Mouse (Mus musculus) midbrain, embryonic 16.5 days (tissue): ENCODE results near the gene Pdyn. TPM values are rescaled to one million over a fixed set of nuclear protein-coding genes. Genes with fewer than 3 reads are reported as not detected.

Experiments used
- ATAC-seq: fragments of 200-750 bp; cut with Nextera tagmentation; 2 replicates; pipeline ENCODE4 v1.8.0; 2017; ENCODE audit warnings: moderate TSS enrichment
- H3K27ac ChIP-seq: fragments of 300-500 bp; sonication (generic); 2 replicates; pipeline ENCODE4 v1.5.1; 2014; ENCODE audit warnings: mild to moderate bottlenecking, low read length, mixed read lengths
- H3K27me3 ChIP-seq: fragments of 300-500 bp; sonication (generic); 2 replicates; pipeline ENCODE4 v1.6.1; 2014; ENCODE audit warnings: low read depth, low read length, mixed read lengths; ENCODE audit not compliant: control insufficient read depth, insufficient read depth
- H3K36me3 ChIP-seq: fragments of 300-500 bp; sonication (generic); 2 replicates; pipeline ENCODE4 v1.6.1; 2014; ENCODE audit warnings: mild to moderate bottlenecking, low read length, moderate library complexity, mixed read lengths; ENCODE audit not compliant: control insufficient read depth, insufficient read depth
- H3K4me1 ChIP-seq: fragments of 300-500 bp; sonication (generic); 2 replicates; pipeline ENCODE4 v1.6.1; 2014; ENCODE audit warnings: mild to moderate bottlenecking, low read length, mixed read lengths; ENCODE audit not compliant: control insufficient read depth, insufficient read depth
- H3K4me2 ChIP-seq: fragments of 300-500 bp; sonication (generic); 2 replicates; pipeline ENCODE4 v1.6.1; 2014; ENCODE audit warnings: mild to moderate bottlenecking, low read length, mixed read lengths
- H3K4me3 ChIP-seq: fragments of 300-500 bp; sonication (generic); 2 replicates; pipeline ENCODE4 v1.5.1; 2014; ENCODE audit warnings: low read depth, mild to moderate bottlenecking, low read length, moderate library complexity, mixed read lengths
- H3K9ac ChIP-seq: fragments of 300-500 bp; sonication (generic); 2 replicates; pipeline ENCODE4 v1.6.1; 2014; ENCODE audit warnings: low read depth, low read length, mixed read lengths
- H3K9me3 ChIP-seq: fragments of 300-500 bp; sonication (generic); replicated peaks from 2 replicates; pipeline ENCODE4 v1.6.1; 2014; ENCODE audit warnings: mild to moderate bottlenecking, low read length, mixed read lengths; ENCODE audit not compliant: control insufficient read depth, poor library complexity, severe bottlenecking
- WGBS: fragments of 180-500 bp; shearing (Covaris S2); extraction: QIAGEN DNeasy Blood & Tissue Kit; methylation state at CpG from one replicate; pipeline ENCODE4 v1.1.7; 2014; 5-methylcytosine and 5-hydroxymethylcytosine counted together
- polyA plus RNA-seq: library from polyadenylated mRNA; unstranded; fragments of >200 nt; fragmentation: Nextera tagmentation; extraction: Ambion mirVana; gene quantifications from 2 replicates; pipeline ENCODE4 v1.2.1, GENCODE M21; 2015

Pdyn gene
- polyA plus RNA-seq, result 16.1 and 19.1 TPM in 2 replicates

DNA sequence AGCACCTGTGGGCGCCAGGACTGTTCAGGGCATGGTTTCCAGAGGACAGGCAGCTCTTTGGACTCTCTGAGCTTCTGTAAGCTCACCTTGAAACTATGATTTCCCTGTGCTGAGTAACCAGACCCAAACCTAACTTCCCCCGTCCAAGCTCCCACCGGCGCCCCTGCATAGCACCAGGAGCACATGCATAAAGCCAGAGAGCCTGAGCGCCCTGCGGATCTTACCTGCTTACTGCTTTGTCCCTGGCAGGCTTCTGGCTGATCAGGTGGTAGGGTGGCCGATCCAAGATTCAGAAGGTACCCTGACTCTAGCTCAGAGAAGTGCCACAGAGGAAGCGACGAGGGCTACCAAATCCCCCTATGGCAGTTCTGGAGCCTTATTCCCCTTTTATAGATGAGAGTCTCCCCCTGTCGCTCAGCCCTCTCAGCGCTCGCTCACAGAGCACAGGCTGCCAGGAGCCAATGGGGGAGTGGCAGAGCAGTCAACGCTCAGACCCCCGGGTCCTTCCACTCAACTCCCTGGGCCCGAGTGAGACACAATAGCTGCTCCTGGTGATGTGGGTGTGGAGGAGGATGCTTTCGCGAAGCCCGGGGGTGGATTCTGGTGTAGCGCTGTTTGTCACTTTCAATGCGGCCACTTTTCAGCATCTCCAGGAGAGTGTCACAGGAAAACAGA lies at the start of gene Pdyn:
Gene Pdyn (minus strand): TSS at position 361 of the 675 bp plus-strand sequence.
- WGBS, result 8% methylated on average over 20 of the region's 20 CpGs
- Histone ChIP-seq H3K4me1 (peaks cover 9% of the 10 kb centered on the region), H3K27me3 (no peaks in the 10 kb centered on the region; the same call in none of the 2 replicates), H3K9me3 (no peaks in the 10 kb centered on the region), H3K36me3 (no peaks in the 10 kb centered on the region), H3K9ac (peak within 1 kb of the TSS; percentile 55), H3K4me3 (peak within 1 kb of the TSS; percentile 36), H3K4me2 (peak within 1 kb of the TSS; percentile 66), H3K27ac (no peak within 1 kb of the TSS)
- ATAC-seq, result peak; percentile 80

DNA sequence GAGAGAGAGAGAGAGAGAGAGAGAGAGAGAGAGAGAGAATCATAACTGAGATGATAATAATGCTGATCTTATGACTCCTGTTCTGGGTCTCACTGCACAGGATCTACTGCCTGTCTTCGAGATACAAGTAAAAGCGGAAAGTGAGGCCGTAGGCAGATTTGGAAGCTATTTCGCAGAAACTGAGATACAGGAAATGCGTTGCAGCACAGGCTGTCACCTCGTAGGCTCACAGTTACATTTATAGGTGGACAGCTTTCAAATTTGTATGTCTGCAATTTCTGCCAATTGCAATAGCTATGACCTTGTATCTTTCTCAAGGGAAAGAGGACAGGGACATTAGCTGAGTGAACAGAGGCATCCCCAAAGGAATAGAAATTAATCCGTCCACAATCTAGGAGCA lies 42.4 kb upstream of the Pdyn start:
- H3K4me1 ChIP-seq, result no peaks in the 10 kb centered on the region
- H3K9me3 ChIP-seq, result no peaks in the 10 kb centered on the region
- no peaks in the 10 kb centered on the region for H3K36me3 ChIP-seq
- H3K4me3 ChIP-seq, result no peak overlapping the region
- no peak overlapping the region for H3K27ac ChIP-seq
- no peak overlapping the region for H3K4me2 ChIP-seq
- no peak overlapping the region for H3K9ac ChIP-seq
- ATAC-seq, result no peak
- H3K27me3 ChIP-seq, result no peaks in the 10 kb centered on the region
- WGBS, result 92% methylated on average over 7 of the region's 7 CpGs

DNA sequence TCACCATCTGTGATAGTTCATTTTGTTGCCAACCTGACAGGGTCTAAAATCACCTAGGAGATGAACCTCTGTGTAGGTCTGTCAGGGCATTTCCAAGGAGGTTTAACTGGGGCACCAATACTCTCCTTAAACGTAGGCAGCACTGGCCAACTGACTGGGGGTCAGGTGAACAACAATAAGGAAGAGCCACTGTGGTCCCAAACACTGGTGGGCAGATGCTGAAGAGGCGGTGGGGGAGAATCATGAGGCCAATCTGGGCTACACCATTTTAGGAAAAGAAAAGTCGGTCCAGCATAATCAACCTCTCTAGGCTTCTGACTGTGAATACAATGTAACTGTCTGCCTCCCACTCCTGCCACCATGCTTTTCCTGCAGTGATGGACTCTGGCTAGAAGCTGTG lies 40.9 kb upstream of the Pdyn start:
- Histone ChIP-seq H3K4me2 (no peak overlapping the region), H3K4me1 (no peaks in the 10 kb centered on the region), H3K9me3 (no peaks in the 10 kb centered on the region), H3K4me3 (no peak overlapping the region), H3K36me3 (no peaks in the 10 kb centered on the region), H3K9ac (no peak overlapping the region), H3K27me3 (no peaks in the 10 kb centered on the region), H3K27ac (no peak overlapping the region)
- 80% methylated on average over 3 of the region's 3 CpGs for WGBS
- ATAC-seq, result no peak

DNA sequence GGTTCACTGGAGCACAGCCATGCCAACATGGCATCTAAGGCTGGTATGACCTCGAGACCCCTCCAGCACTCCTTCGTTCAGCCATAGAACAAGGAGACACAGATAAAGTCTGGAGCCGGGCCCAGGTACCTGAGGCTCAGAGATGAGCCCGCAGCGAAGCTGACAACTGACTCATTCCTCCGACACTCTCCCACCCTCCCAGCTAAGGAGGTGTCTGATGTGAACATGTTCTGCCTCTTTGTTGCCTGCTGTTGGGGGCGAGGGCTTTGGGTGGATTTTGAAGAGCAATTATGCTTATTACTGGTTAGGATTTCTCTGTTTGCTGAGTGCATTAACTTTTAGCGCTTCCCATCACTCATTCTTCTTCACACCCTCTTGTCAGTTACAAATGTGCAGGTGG lies 34.4 kb upstream of the Pdyn start:
- Histone ChIP-seq H3K4me1 (no peaks in the 10 kb centered on the region), H3K9me3 (no peaks in the 10 kb centered on the region), H3K27ac (no peak overlapping the region), H3K36me3 (no peaks in the 10 kb centered on the region), H3K27me3 (no peaks in the 10 kb centered on the region), H3K9ac (no peak overlapping the region), H3K4me3 (no peak overlapping the region), H3K4me2 (no peak overlapping the region)
- no peak for ATAC-seq
- WGBS, result 82% methylated on average over 8 of the region's 8 CpGs

DNA sequence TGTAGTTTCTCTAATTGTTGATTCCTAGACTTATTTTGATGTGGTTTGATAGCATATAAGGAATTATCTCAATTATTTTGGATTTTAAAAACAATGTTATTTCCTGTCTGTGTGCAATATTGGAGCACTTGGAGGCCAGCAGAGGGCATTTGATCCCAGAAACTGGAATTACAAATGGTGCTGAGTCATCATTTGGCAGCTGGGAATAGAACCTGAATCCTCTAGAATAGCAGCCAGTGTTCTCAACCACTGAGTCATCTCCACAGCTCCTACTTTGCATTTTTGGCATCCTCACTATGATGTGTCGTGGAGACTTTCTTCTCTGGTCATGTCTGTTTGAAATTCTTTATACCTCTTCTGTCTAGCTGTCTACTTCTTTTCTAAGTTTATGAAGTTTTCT lies 30.0 kb upstream of the Pdyn start:
- H3K4me2 ChIP-seq, result no peak overlapping the region
- no peaks in the 10 kb centered on the region for H3K9me3 ChIP-seq
- no peaks in the 10 kb centered on the region for H3K36me3 ChIP-seq
- H3K9ac ChIP-seq, result no peak overlapping the region
- ATAC-seq, result no peak
- no peak overlapping the region for H3K4me3 ChIP-seq
- H3K27me3 ChIP-seq, result no peaks in the 10 kb centered on the region
- 81% methylated on average over 1 of the region's 1 CpGs for WGBS
- H3K27ac ChIP-seq, result no peak overlapping the region
- no peaks in the 10 kb centered on the region for H3K4me1 ChIP-seq

DNA sequence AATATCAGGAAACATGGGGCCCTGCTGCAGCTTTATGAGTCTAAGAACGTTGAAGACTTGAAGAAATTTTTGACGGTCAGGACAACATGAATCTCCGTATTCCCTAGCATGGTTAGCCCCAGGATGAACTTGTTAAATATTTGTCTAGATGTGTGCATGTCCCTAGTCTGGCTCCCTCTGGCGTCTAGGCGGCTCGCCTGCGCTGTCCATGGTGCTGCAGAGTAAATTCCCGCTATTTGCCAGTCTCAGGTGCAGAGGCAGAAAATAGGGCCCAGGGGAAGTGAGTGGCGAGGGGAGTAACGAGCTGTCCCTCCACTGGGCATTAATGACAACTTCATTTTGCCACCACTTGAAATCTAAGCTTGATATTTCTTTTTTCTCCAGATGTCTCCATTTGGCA lies 16.0 kb upstream of the Pdyn start:
- no peaks in the 10 kb centered on the region for H3K27me3 ChIP-seq
- no peak for ATAC-seq
- WGBS, result 22% methylated on average over 10 of the region's 10 CpGs
- H3K4me1 ChIP-seq, result no peaks in the 10 kb centered on the region
- H3K4me3 ChIP-seq, result no peak overlapping the region
- no peak overlapping the region for H3K9ac ChIP-seq
- no peak overlapping the region for H3K4me2 ChIP-seq
- no peaks in the 10 kb centered on the region for H3K9me3 ChIP-seq
- no peak overlapping the region for H3K27ac ChIP-seq
- H3K36me3 ChIP-seq, result no peaks in the 10 kb centered on the region

DNA sequence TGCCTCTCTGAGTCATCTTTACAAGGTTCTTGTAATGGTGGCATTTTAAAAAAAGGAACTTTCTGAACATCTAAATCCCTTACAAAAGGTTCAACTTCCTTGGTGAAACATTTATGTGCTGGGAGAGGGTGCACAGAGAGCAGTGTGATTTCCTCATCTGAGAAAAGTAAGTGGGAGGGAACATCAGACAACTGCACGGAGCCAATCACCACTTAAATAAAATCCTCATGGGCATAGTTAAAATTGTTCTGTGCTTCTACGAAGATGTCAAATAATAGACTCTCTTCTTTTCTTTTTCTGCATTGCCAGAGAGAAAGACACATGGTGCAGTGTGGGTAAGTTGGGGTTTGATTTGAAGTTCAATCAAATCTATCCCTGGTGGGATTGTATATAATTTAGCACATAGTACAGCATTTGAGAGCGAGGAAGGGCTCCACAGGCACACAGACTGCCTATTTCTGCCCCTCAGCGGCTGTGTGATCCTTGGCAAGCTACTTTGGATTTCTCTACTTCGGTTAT lies 13.4 kb upstream of the Pdyn start:
- Histone ChIP-seq H3K27ac (no peak overlapping the region), H3K9me3 (no peaks in the 10 kb centered on the region)

DNA sequence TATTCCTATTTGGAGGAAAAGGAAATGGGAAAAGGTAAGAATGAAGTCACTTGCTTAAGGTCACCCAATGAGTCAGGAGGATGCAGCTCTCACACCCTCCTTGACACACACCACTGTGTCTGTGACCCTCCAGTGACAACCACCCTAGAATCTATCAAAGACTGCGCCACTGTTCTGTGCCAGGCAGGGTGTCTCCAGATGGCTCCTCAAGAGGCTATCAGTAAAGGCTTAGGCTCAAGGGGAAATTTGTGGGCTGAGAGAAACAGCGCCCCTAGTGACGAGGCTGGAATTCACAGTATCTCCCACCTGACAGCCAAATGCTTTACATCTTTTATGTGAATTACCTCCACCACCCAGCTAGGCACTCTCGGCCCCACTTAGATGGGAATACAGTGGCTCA lies 3.6 kb downstream of the Pdyn start:
- Histone ChIP-seq H3K27me3 (no peaks in the 10 kb centered on the region; the same call in none of the 2 replicates), H3K36me3 (no peaks in the 10 kb centered on the region), H3K4me3 (no peak overlapping the region), H3K4me2 (no peak overlapping the region), H3K27ac (no peak overlapping the region), H3K4me1 (peaks cover 9% of the 10 kb centered on the region), H3K9ac (no peak overlapping the region), H3K9me3 (no peaks in the 10 kb centered on the region)
- 10% methylated on average over 4 of the region's 4 CpGs for WGBS
- ATAC-seq, result no peak

More for the DNA sequence above, 13.4 kb upstream of the Pdyn start:
- Histone ChIP-seq H3K9ac (no peak overlapping the region), H3K27me3 (no peaks in the 10 kb centered on the region), H3K4me1 (no peaks in the 10 kb centered on the region), H3K36me3 (no peaks in the 10 kb centered on the region), H3K4me2 (no peak overlapping the region), H3K4me3 (no peak overlapping the region)
- no peak for ATAC-seq
- 70% methylated on average over 5 of the region's 5 CpGs for WGBS

DNA sequence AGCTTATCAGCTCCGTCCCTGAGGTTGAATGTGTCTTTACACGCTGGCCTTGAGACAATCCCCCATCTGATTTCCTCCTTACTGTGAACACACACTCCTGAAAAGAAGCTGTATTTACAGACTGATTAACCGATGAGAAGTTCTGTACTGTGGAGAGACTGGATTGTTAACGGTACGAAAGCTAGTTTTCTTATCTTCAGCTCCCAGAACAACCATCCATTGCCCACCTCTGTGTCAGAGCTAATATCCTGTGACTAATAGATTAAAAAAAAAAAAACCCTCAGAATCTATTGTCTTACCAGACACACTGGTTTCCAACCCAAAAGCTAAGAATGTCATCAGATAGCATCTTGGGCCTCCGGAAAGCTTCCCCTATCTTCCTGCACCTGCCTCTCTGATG lies 5.3 kb downstream of the Pdyn start:
- no peak for ATAC-seq
- H3K4me2 ChIP-seq, result no peak overlapping the region
- no peak overlapping the region for H3K9ac ChIP-seq
- 60% methylated on average over 6 of the region's 6 CpGs for WGBS
- peaks cover 9% of the 10 kb centered on the region for H3K4me1 ChIP-seq
- no peaks in the 10 kb centered on the region for H3K36me3 ChIP-seq
- H3K27me3 ChIP-seq, result no peaks in the 10 kb centered on the region; the same call in 1 of the 2 replicates
- H3K27ac ChIP-seq, result no peak overlapping the region
- H3K9me3 ChIP-seq, result no peaks in the 10 kb centered on the region
- no peak overlapping the region for H3K4me3 ChIP-seq
